Mouse (Mus musculus): Measurements from ENCODE around the gene Zg16. TPM values are rescaled to one million over a fixed set of nuclear protein-coding genes. Genes with fewer than 3 reads are reported as not detected.
"Not testable (repeated sequence)": the region's sequence is repeated elsewhere in the genome, so short reads cannot be mapped to it uniquely, and the experiment has no call there.

The Zg16 gene
- not detected in 2 replicates for total RNA-seq (2015; ENCODE audit: low replicate concordance)
- total RNA-seq (2017; ENCODE audit: low replicate concordance), result 3.2 and 5.0 TPM in 2 replicates

GRCm38 (mm10) chr7:127087278-127088010, at the start of gene Zg16:
Gene Zg16, minus strand, starts transcription at chr7:127087328.
- not testable (repeated sequence) for ATAC-seq (replicated peaks; ENCODE audit: low FRiP score, poor library complexity, severe bottlenecking)

DNA sequence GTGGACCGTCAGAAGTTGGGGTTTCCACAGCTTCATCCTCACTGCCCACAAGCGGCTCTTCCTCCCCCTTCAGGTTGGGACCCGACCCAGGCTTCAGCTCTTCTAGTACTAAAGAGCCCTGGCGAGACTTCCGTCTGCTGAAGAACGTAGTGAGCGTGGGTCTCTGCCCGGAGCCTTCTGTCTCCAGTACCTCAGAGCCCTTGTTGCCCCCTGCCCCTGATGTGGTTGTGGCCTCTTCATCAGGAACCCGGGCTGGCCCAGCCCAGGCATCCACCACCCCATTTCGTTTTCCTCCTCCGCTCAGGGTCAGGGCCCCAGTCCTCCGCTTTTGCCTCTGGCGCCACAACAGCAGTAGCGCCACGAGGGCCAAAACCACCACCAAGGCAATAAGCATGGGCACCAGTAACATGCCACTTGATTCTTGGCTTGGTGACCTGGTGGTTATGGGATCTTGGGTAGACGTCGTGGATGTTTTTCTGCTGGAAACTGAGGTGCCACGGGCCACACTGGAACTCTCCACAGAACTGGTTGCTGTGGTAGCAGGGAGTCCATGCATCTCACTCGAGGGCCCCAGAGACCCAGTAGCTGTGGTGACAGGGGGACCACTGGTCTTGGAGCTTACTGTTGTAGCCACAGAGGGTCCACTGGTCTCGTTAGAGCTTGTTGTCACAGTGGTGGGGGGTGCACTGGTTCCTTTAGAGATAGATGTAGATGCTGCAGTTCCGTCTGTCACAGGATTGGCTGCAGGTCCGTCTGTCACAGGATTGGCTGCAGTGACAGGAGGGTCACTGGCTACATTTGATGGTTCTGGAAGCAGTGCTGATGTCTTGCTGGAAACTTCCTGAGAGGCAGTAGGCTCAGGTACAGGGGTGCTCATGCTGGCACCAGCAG, 49.3 kb upstream of the Zg16 start:
- ATAC-seq (replicated peaks; ENCODE audit: low FRiP score, poor library complexity, severe bottlenecking), result 0 out of 2 replicates have a peak, but pooled peaks have one; percentile 19

DNA sequence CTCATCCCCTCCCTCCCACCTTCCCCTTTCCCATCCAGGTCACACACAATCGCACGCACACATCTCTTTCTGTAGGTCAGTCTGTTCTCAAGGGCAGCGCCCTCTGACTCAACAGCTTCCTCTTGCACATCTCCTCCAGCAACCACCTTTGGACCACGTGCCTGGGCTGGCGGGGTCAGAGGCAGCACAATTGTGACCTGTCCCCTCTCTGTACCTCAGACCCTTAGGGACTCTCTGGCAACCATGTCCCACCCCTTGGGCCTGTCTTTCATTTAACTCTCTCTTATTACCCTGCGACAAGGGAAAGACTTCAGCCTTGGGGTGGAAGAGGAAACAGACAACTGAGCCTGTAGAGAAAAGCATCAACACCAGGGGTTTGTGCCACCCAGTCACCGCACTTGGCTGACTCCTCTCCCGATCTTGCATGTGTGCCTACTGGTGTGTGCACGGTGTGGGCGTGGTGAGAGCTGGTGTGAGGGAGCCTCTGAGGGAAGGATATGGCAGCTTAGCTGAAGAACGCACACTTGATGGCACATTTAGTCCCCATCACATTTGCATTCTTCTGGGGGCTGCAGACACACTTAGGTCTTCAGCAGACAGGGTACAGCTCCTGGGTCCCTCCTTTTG, 47.8 kb upstream of the Zg16 start:
- peak; percentile 64 for ATAC-seq (replicated peaks; ENCODE audit: low FRiP score, poor library complexity, severe bottlenecking)

DNA sequence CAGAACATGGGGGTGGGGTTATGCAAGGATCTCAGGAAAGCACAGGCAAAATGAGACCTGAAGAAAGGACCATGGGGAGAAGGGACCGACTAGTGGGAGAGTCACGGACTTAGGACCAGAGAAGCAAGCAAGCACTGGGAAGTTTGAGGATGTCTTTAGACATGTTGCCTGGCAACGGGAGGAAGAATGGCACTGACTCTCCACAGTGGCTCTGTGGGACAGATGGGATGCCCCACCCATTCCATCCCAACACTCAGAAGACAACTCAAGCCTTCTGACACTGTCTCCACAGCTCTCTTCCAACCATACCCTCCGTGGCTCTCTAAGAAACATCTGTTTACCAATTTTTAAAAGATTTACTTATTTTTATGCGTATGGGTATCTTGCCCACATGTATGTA, 46.0 kb upstream of the Zg16 start:
- ATAC-seq (replicated peaks; ENCODE audit: low FRiP score, poor library complexity, severe bottlenecking), result no peak

- peak; percentile 85 for ATAC-seq (replicated peaks; ENCODE audit: low FRiP score, poor library complexity, severe bottlenecking)
Observed at GRCm38 (mm10) chr7:127129638-127130037, 42.5 kb upstream of the Zg16 start.

DNA sequence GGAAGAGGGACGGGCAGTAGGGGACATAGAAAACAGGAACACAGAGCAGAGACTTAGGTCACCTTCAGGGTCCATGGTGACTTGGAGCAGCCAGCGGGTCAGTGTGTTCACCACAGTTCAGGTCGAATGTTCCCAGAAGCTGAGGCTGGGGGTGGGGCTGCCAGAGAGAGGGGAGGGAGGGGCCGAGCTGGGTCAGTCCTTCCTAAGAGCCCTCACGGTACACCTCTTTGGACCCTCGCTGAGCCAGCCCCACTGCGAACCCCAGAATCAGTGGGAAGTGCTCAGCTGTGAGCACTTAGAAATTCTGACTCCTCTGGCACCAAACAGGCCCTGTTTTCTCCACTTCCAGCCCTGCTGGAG, 34.8 kb upstream of the Zg16 start, which contains the start of gene Qprt:
Gene Qprt (minus strand): TSS at position 316 of the 360 bp plus-strand sequence.
- ATAC-seq (replicated peaks; ENCODE audit: low FRiP score, poor library complexity, severe bottlenecking), result no peak

DNA sequence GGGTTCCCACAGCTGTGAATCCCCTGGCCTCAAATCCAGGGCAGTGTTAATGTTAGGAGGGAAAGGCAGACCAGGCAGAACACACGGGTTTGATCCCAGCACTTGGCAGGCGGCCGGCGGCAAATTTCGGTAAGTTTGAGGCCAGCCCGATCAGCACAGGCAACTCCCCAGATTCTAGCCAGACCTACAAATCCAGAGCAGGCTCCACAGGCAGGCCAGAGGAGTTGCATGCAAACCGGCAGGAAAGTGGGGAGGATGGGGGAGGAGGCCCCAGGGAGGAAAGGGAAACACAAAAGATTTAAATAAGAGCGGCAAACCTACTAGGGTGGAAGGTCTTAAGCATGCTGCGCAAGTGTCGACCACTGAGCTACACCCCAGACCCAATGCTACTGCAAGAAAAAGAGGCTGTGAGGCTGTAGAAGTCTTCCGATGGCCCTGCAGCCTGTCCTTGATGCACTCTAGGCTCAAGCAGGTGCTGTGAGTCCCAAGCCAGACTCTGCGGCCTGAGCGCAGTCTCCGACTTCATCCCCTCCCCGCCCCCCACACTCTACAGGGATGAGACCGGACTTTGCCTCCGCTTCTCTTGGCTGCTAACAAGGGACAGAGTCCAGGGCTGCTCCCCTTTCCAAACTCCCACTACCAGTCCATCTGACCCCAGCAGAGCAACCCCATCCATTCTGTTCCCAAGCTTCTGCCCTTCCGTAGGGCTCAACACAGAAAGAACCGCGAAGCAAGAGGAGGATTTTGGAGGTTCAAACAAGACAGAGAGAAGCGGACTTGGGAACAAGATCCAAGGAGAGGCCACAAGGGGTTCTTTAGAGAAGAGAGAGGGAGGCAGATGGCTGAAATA, 34.2 kb upstream of the Zg16 start:
- ATAC-seq (replicated peaks; ENCODE audit: low FRiP score, poor library complexity, severe bottlenecking), result no peak

DNA sequence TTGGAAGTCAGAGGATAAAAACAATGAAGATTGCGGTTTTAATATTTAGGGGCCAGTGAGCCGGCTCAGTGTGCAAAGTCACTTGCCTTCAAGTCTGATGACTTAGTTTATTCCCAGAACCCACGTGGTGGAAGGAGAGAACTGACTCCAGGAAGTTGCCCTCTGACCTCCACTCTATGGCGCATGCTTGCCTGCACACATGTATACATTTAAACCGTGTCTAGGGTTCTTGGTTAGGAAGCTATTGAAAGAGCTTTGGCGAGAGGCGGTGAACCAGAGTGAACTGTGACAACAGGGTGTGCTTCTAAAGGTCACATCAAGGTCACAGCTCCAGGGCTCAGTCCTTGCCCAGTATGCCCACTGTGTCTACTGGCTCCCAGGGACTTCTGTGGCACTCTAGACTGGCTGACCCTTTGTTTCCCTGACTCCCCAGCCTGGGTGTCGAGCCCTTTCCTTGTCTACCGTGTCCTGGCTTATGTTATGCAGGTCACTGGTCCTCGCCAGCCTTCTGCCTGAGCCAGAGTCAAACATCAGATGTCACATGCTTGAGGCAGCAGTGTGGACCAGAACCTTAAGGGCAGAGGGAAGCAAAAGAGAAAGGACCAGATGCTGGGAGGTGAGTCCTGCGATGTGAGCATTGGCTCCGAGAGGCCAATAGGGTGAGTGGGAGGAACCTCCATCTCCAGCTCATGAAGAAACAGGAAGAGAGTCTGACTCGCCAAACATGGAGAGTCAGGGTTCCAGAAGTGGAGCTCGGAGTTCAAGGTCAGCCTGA, 31.7 kb upstream of the Zg16 start:
- ATAC-seq (replicated peaks; ENCODE audit: low FRiP score, poor library complexity, severe bottlenecking), result no peak

GRCm38 (mm10) chr7:127117948-127118347, 30.8 kb upstream of the Zg16 start:
- ATAC-seq (replicated peaks; ENCODE audit: low FRiP score, poor library complexity, severe bottlenecking), result no peak

DNA sequence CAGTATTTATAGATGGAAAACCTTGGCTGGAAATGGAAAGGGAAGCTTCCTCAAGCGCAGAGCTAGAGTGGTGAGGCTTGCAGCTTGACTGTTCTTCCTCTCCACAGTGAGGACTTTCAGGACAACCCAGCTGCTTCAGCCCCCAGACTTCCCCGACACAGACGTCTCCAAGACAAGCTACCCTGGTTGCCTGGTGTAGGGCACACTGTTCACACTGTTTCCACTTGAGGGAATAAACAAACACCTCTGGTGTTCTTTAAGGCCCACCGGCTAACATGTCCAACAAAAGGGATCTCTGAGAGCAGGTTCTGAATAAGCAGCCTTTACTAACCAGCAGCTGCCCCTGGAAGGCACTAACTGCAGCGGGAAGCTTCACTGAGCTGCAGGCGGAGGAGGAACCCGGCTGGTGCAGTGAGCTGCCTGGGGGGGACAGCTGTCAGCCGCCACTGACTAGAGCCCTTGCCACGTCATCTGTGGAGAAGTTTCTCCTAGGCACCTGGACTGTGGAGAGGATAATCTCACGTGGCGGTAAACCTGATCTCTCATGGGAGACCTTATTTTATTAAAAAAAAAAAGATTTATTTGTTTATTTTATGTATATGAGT, 29.3 kb upstream of the Zg16 start:
- no peak for ATAC-seq (replicated peaks; ENCODE audit: low FRiP score, poor library complexity, severe bottlenecking)

DNA sequence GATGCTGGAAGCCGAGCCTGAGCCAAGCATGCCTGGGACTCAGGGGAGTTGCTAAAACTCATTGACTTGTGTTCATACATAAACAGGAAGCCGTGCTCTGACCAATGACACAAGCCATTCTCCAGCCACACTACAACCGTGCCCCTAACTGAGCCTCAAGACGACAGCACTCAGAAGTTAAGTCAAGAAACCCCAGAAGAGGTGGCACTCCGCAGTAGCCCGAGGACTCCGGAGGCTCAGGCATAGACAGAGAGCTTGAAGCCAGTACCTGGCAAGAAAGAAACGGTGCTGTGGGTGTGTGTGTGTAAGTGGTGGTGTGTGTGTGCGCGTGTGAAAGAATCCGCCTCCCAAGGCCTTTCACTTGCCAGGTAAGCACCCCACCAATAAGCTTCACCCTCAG, 27.8 kb upstream of the Zg16 start:
- ATAC-seq (replicated peaks; ENCODE audit: low FRiP score, poor library complexity, severe bottlenecking), result no peak

- no peak for ATAC-seq (replicated peaks; ENCODE audit: low FRiP score, poor library complexity, severe bottlenecking)
Observed at GRCm38 (mm10) chr7:127113614-127114259, 26.6 kb upstream of the Zg16 start.

GRCm38 (mm10) chr7:127112921-127113597, 25.9 kb upstream of the Zg16 start:
- ATAC-seq (replicated peaks; ENCODE audit: low FRiP score, poor library complexity, severe bottlenecking), result no peak

GRCm38 (mm10) chr7:127112251-127112841, 25.2 kb upstream of the Zg16 start:
- ATAC-seq (replicated peaks; ENCODE audit: low FRiP score, poor library complexity, severe bottlenecking), result no peak

DNA sequence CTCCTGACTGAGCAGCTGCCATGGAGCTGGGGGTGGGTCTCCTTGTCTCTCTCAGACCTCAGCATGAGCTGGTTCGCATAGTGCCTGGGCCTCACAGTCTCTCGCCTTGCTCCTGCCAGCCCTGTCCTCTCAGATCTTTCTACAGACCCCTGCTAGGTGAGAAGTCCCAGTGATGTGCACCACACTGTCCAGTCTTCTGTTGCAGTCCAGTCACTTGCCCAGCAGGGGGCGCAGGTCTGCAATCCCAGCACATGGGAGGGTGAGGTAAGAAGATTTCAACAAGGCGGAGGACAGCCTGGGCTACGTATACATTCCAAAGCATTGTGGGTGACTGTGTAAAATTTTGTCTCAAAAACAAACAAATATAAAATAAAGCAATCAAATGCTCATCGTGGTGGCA, 24.3 kb upstream of the Zg16 start:
- ATAC-seq (replicated peaks; ENCODE audit: low FRiP score, poor library complexity, severe bottlenecking), result peak; percentile 67

DNA sequence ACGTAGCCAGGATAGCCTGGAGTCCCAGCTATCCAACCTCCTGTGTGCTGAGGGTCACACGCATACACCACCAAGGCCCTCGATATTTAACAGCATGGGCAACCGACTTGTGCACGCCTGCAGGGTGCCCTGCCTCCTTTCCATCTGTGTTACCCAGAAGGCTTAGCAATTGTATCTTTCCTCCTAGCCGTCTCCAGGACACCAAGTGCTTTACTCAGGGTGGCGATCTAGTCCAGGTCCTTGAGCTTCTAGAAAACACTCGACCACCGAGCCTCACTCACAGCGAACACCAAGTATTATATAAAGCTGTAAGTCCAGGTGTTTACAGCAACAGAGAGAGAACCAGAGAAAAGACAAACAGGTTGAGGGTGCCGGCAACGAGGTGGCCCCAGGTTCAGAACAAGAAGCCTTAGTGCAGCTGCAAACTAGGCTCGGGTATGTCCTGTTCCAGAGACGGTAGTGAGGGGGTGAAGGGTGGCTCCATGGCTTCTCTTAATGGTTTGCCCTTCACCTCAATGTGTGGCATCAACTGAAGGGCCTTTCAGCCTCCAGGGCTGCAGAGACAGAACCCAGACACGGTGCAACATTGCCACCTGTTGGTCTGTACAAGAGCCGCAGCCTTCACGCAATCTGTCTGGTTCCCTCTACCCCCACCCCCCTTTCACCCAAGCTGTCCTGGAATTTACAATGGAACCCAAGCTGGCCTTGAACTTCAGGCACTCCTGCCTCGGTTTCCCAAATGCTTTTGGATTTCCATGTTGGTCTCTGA, 23.3 kb upstream of the Zg16 start:
- ATAC-seq (replicated peaks; ENCODE audit: low FRiP score, poor library complexity, severe bottlenecking), result peak; percentile 70
